Mouse (Mus musculus) urinary bladder, postnatal 25 days (tissue): Measurements from ENCODE around the gene Klc3.

ENCODE experiments used
- DNase-seq: peaks from one replicate; pipeline ENCODE4 v3.0.0; 2022; ENCODE audit warnings: low spot score

Gene Klc3

DNA sequence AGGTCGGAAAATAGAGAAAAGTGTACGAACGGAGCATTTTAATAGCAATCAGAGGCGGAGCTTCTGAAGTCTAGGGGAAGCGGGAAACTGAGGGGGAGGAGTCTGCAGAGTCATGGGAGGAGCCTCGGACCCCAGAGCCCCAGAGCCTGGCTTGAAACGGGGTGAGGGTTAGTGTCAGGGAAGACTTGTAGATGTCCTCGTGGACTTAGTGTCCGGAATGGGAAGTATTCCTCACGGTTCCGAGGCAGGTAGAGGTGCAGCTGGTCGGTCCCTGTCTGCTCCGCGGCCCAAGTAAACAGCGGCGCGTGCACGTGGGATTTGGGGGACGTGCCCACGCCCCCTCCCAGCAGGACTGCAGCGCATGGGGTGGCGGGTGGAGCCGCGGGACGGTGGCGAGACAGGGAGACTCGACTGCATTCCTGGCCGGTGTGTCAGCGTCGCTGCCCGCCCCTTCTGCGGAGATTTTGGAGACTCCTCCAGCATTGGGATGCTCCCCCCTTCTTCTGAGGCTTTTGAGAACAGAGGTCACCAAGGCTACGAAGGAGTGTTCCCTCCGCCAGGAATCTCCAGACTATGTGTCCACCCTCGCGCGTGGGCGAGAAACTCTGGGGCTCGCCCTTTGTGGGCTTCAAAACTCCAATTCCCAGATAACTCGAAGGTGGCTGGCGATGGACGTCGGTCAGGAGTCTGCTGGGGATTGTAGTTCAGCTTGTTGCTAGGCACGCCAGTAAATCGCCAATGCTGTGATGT lies 43.8 kb downstream of the Klc3 start:
- peak; percentile 80 for DNase-seq

DNA sequence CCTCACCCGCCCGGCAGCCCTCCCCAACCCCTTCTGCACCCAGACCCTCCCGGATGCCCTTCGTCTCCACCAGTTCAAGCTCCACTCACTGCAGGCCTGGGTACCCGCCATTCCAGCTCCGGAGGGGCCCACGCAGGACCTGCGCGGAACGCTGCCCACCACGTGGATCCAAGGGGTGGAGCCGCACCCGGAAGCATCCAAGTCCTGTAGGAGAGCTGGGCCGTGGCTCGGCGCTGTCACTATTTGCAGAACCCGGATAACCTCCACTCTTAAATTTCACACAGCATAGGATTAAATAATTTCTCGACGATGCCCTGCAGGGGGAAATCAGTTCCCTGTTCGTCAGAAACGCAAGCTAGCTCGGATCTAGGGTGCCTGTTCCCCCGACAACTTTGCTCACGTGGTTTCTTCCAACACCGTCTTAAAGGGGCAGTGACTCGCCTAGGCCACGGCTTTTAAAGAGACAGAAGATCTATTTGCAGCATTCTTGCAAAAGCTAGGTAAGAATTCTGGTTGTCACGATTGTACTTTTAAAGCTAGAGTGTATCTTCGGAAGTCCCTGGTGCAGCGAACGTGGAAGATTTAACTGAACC lies 44.5 kb downstream of the Klc3 start, which contains the start of the genes Cd3eap and Ppp1r13l:
TSS of gene Cd3eap (minus strand) at position 185 of the 593 bp plus-strand sequence.
TSS of gene Ppp1r13l (plus strand) at position 451 of the 593 bp plus-strand sequence.
- peak; percentile 78 for DNase-seq

GRCm38 (mm10) chr7:19358634-19359033 lies 45.3 kb downstream of the Klc3 start:
- DNase-seq, result no peak

DNA sequence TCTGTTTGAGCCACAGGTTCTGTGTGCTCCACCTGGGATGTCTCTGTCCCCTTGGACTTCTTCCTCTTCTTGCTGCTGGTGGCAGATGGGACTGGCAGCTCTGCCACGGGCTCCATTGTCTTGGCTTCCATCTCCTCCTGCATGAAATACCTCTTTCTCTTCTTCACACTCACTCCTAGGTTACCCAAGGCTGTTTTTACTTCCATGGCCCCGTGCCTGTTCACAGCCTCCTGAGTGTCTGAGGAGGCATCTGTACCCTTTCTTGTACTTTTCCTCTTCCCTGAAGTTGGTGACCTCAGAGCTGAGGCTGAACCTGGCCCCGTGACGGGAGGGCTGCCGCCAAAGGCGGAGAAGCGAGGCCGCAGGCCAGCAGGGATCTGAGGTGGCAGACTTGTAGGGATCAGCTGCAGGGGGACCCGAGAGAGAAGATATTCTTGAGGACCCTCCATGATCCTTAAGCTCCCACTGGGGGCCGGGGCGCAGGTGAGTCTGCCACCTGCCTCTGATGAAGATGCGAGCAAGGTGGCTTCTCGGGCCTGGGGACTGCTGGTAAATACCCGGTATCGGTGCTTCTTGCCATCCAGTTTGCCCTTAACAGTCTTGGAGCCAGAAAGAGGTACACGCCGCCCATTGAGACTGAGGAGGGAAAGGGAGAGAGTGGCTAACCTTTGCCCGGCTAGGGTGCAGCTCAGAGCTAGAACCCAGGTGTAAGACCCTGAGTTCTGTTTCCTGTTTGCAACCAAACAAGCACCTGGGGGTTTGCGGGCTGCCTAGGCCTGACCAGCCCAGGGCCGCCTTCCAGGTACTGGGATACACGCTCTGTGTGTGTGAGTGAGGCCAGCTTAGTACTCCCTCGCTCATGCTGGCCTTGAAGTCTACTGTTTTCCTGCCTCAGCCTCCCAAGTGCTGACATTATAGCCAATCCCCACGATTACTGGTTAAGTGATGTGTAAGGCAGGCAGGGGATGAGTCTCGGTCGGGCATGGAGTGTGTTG lies 46.2 kb downstream of the Klc3 start:
- DNase-seq, result no peak

DNA sequence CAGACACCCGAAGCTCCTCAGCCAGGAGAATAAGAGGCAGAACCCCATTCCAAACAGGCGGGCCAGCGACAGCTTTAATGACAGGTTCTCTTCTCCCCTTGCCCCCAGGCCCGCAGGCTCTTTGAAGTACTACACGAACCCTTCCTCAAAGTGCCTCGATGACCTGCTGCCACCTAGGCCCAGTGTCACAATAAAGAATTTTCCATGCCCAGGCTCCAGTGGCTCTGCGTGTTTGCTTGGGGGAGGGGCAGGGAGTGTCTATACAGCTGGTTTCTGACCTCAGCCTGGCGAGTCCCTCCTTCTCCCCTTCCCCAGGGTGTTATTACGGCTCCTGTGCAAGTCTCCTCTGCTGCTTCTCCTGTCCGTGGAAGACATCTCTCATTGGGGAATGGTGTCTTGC lies 47.6 kb downstream of the Klc3 start:
- DNase-seq, result no peak

- DNase-seq, result no peak
These were observed 48.9 kb downstream of the Klc3 start for GRCm38 (mm10) chr7:19354991-19355390.

DNA sequence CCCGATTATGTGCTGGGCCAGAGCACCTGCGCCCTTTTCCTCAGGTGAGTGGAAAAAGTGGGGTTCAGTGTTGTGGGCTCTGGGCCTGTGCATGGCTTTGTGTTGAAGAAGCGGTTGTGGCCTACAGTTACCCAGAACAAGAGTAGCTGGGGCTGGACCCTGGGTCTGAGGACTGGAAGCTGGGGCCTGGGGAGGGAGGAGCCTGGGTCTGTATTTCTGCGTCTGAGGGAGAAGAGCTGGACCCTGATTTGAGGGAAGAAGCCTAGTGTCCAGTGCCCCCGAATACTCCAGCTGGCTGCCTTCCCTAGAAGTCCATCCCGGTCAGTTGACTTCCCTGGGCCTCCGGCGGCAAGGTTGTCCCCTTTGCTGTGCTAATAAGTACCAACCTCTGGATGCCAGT lies 53.7 kb downstream of the Klc3 start:
- no peak for DNase-seq

DNA sequence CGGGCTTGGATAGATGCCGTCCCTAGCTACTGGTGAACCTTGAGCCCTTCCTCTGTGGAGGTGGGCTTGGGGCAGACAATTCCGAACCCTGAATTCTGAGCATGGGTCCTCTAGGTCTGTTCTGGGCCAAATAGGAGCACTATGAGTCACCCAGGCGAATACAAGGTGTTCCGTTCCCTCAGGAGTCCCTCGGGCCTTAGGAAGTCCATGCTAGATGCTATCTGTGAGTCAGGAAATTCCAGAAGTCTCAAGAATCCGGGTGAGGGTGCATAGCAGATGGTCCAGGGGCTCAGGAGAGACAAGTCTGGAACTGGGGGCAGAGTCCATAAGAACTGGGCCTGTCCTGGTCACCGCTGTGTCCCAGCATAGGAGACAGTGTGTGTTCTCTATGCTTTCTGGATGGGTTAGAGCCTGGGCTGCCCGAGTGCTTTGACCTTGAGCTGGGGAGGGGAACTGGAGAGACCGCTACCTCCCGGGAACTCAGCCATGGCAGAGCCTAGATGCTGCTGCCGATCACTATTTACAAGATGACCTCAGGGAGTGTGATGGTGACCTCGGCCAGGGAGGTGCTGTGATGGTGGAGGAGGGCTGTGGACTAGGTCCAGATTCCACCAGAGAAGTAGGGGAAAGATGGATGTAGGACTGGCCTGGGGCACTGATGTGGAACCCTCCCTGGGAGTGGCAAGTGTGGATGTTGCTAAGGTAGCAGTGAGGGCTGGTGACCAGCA lies 54.6 kb downstream of the Klc3 start:
- DNase-seq, result no peak

DNA sequence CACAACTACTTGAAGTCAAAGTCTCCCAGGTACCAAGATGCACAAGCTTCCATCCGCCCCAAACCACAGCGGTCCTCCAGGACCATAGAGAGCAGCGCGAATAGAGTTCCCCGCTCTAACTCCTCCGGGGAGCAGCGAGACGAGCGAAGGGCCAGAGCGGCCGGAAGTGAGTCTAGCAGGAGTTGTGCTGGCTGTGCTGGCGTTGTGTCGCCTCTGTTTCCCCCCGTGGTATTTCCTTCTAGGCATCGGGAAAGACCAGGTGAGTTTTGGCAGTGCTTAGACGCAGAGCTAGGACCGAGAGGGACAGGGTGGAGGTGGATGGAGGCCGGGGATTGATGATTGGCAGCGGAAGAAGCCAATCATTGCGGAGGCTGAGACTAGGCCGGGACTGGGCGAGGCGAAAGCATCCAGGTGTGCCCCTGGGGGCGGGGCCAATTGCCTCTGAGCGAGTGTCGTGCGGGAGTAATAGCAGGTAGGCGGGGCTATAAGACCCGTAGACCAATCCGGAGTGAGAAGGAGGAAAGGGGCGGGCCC lies 58.9 kb downstream of the Klc3 start:
- peak; percentile 91 for DNase-seq
